Mouse (Mus musculus) 3134 (cell line): ENCODE measurements around the gene Wipi2.

Source experiments
- DNase-seq: peaks from one replicate; pipeline ENCODE4 v3.0.0-alpha.2; 2011; ENCODE audit warnings: low spot score; ENCODE audit not compliant: insufficient read length; ENCODE audit errors: extremely low read depth

Gene Wipi2

DNA sequence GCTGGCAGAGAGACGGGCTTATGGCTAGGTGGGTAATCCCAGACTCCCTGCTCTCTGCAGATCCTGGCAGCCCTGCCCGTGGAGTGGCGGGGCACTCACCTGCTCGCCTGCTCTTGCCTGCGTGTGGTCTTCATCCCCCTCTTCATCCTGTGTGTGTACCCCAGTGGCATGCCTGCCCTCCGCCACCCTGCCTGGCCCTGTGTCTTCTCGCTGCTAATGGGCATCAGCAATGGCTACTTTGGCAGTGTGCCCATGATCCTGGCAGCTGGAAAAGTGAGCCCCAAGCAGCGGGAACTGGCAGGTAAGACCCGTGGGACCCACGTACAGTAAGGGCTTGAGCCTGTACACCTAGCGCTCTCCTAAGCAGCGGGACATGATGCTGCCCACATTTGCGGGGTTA, 92.4 kb downstream of the Wipi2 start:
- DNase-seq = no peak
